Mouse (Mus musculus) intestine, embryonic 15.5 days (tissue): ENCODE data around the gene Kif13a. TPM values are rescaled to one million over a fixed set of nuclear protein-coding genes. Genes with fewer than 3 reads are reported as not detected.

ENCODE experiments used
- ATAC-seq: fragments of 200-750 bp; cut with Nextera tagmentation; 2 replicates; pipeline ENCODE4 v1.8.0; 2017; ENCODE audit warnings: moderate TSS enrichment, moderate library complexity
- H3K27ac ChIP-seq: fragments of 300-500 bp; sonication (generic); 2 replicates; pipeline ENCODE4 v1.5.1; 2015; ENCODE audit warnings: mild to moderate bottlenecking, inconsistent platforms
- H3K27me3 ChIP-seq: fragments of 300-500 bp; sonication (generic); replicated peaks from 2 replicates; pipeline ENCODE4 v1.6.1; 2015; ENCODE audit warnings: inconsistent platforms
- H3K36me3 ChIP-seq: fragments of 300-500 bp; sonication (generic); 2 replicates; pipeline ENCODE4 v1.6.1; 2015; ENCODE audit warnings: inconsistent platforms
- H3K4me1 ChIP-seq: fragments of 300-500 bp; sonication (generic); replicated peaks from 2 replicates; pipeline ENCODE4 v1.6.1; 2015; ENCODE audit warnings: inconsistent platforms
- H3K4me2 ChIP-seq: fragments of 300-500 bp; sonication (generic); replicated peaks from 2 replicates; pipeline ENCODE4 v1.6.1; 2015; ENCODE audit warnings: mild to moderate bottlenecking, inconsistent platforms
- H3K4me3 ChIP-seq: fragments of 300-500 bp; sonication (generic); replicated peaks from 2 replicates; pipeline ENCODE4 v1.5.1; 2015; ENCODE audit warnings: inconsistent platforms
- H3K9ac ChIP-seq: fragments of 300-500 bp; sonication (generic); 2 replicates; pipeline ENCODE4 v1.6.1; 2015; ENCODE audit warnings: inconsistent platforms
- H3K9me3 ChIP-seq: fragments of 300-500 bp; sonication (generic); 2 replicates; pipeline ENCODE4 v1.6.1; 2016; ENCODE audit warnings: inconsistent platforms
- WGBS: fragments of 180-500 bp; shearing (Covaris S2); methylation state at CpG from one replicate; pipeline ENCODE4 v1.1.7; 2015; 5-methylcytosine and 5-hydroxymethylcytosine counted together
- polyA plus RNA-seq: library from polyadenylated mRNA; unstranded; fragments of >200 nt; fragmentation: Nextera tagmentation; extraction: Ambion mirVana; gene quantifications from 2 replicates; pipeline ENCODE4 v1.2.1, GENCODE M21; 2015

The Kif13a gene
- polyA plus RNA-seq, 1 experiment from 2014 or later: 17.0 TPM

DNA sequence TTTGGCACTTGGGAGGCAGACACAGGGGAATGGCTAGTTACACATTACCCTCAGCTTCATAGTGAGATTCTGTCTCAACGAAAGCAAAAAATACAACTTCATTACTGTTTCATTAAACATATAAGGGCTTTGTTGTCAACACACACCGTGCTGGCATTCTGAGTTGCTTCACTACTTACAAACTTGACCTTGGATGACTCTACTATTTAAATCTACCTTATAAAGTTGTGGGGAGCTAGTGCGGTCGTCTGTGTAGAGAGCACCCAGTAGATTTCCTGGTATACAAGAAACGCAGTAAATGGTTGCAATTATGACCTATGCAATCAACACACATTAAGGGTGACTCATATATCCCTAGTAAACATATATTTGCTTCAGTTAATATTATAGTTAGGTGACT lies 201.3 kb downstream of the Kif13a start:
- peak overlapping the region; percentile 99 for H3K4me3 ChIP-seq
- H3K4me1 ChIP-seq: 0 out of 2 replicates have a peak, but pooled peaks cover 7% of the 10 kb centered on the region
- ATAC-seq: peak; percentile 7; the same call in 1 of the 2 replicates
- peak overlapping the region; percentile 40; the same call in 1 of the 2 replicates for H3K27ac ChIP-seq
- no peaks in the 10 kb centered on the region for H3K27me3 ChIP-seq
- no peaks in the 10 kb centered on the region for H3K36me3 ChIP-seq
- no peaks in the 10 kb centered on the region for H3K9me3 ChIP-seq
- 23% methylated on average over 5 of the region's 5 CpGs for WGBS
- peak overlapping the region; percentile 56 for H3K4me2 ChIP-seq
- H3K9ac ChIP-seq: no peak overlapping the region

DNA sequence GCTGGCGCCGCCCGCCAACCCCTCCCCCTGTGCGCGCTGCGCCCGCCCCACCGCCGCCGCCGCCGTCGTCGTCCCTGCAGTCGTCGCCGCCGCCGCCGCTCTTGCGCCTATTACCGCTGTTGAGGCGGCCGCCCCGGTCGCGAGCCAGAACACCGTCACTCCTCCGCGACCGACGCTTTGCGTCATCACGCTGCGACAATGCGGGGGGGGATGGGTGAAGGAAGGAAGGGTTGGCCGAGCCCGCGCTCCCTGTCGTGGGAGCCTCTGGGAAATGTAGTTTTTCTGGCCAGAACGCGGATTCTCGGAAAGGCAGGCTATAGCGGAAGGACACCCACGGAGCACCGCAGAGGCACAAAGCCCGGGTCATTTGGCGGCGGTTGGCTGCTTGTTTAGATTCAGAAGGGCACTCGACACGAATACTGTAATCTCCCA lies 201.8 kb downstream of the Kif13a start, which contains the start of gene Nup153:
Gene Nup153 (minus strand): TSS at position 104 of the 432 bp plus-strand sequence.
- Histone ChIP-seq H3K36me3 (no peaks in the 10 kb centered on the region), H3K4me1 (0 out of 2 replicates have a peak, but pooled peaks cover 7% of the 10 kb centered on the region), H3K4me3 (peak within 1 kb of the TSS; percentile 99), H3K27ac (peak within 1 kb of the TSS; percentile 98), H3K9ac (peak within 1 kb of the TSS; percentile 97), H3K4me2 (peak within 1 kb of the TSS; percentile 64), H3K27me3 (no peaks in the 10 kb centered on the region), H3K9me3 (no peaks in the 10 kb centered on the region)
- ATAC-seq: peak; percentile 94
- under 1% methylated on average over 51 of the region's 51 CpGs for WGBS

DNA sequence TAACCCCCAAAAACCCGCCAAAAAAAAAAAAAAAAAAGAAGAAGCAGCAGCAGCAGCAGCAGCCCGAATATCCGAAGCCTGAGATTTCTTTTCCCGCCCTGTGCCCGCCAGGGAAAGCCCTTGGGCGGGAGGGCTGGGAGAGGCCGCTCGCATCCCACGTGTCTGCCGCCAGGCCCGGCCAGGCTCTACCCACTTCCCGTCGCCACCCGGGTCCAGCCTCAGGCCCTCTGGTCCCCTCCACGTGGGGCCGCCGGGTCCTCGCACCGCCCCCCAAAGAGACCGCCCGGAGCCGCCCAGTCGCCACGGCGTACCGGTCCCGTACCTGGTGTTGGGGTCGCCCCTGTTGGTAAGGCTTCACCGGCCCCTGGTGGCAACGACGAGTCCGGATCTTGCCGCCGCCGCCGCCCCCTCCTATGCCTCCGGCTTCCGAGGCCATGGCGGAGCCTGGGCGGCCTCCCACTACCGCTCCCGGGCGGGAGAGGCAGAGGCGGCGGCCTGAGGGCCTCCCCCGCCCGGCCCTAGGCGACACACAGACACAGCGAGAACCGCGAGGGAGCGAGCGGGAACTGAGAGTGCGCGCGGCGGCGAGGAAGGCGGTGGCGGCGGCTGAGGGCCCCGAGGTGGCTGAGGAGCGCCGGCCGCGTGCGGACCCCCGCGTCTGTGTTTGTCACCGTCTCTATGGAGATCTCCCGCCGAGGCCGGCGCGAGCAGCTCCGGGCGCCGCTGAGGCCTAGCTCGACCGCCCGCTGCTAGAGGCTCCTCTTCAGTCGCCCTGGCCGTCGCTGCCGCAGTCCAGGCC lies 202.4 kb downstream of the Kif13a start:
- peak overlapping the region; percentile 97 for H3K9ac ChIP-seq
- no peaks in the 10 kb centered on the region for H3K36me3 ChIP-seq
- 0 out of 2 replicates have a peak, but pooled peaks cover 7% of the 10 kb centered on the region for H3K4me1 ChIP-seq
- H3K27ac ChIP-seq: peak overlapping the region; percentile 98
- peak; percentile 84 for ATAC-seq
- peak overlapping the region; percentile 64 for H3K4me2 ChIP-seq
- H3K27me3 ChIP-seq: no peaks in the 10 kb centered on the region
- peak overlapping the region; percentile 99 for H3K4me3 ChIP-seq
- WGBS: under 1% methylated on average over 85 of the region's 85 CpGs
- H3K9me3 ChIP-seq: no peaks in the 10 kb centered on the region

DNA sequence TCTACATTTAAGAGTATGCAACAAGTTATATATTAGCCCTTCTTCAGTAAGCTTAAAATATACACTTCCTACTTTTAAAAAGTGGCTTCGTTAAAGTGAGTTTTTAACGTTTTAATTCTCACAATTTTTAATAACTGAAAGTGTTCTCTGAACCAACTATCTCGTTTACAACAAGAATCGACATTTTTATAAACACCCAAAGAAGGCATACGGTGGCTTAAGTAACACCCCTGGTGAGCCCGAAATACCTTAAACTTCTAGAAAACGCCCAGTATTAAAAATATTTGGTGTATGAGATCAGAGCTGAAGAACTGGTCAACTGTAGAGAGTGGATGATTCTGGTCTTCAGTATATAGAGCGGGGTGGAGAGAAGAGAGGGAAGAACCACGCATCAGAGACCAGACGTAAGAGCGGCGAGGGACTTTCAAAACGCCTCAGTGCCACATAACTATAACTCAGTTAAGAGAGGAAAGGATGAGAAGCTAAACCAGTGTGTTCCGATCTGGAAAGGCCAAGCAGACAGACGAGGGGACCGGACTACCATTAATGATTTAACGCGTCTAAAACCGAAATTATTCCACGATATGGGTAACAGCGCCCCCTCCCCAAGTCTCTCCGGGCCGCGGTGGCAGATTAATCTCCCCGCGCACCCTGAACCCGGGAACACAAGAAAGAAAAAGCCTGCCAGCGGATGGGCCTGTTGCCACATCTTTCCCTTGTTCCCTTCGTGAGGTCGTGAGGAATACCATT lies 203.2 kb downstream of the Kif13a start:
- peak overlapping the region; percentile 98 for H3K27ac ChIP-seq
- ATAC-seq: no peak
- 0 out of 2 replicates have a peak, but pooled peaks cover 7% of the 10 kb centered on the region for H3K4me1 ChIP-seq
- peak overlapping the region; percentile 97 for H3K9ac ChIP-seq
- WGBS: under 1% methylated on average over 30 of the region's 30 CpGs
- peak overlapping the region; percentile 64 for H3K4me2 ChIP-seq
- no peaks in the 10 kb centered on the region for H3K36me3 ChIP-seq
- no peaks in the 10 kb centered on the region for H3K9me3 ChIP-seq
- peak overlapping the region; percentile 99 for H3K4me3 ChIP-seq
- no peaks in the 10 kb centered on the region for H3K27me3 ChIP-seq

DNA sequence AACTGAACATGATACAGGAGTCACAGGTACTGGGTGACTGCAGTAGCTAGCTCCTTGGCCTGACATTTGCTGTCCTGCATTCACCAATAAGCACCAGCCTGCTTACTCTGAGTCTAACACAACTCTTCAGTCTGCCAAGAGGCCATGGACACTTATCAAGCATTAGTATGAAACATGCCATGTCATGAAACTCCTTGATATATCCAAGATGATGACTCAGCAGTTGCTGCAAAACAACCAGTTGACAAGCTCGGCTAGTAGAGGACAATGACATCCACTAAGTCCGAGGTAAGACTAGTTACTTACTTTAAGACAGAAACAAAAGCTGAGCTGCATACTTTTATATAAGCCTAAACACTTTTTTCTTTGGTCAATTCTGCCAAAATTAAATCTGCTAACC lies 204.4 kb downstream of the Kif13a start:
- peak overlapping the region; percentile 28 for H3K4me2 ChIP-seq
- H3K27ac ChIP-seq: no peak overlapping the region
- no peak overlapping the region for H3K4me3 ChIP-seq
- H3K9ac ChIP-seq: no peak overlapping the region
- 0 out of 2 replicates have a peak, but pooled peaks cover 7% of the 10 kb centered on the region for H3K4me1 ChIP-seq
- 22% methylated on average over 2 of the region's 2 CpGs for WGBS
- no peaks in the 10 kb centered on the region for H3K36me3 ChIP-seq
- no peak for ATAC-seq
- no peaks in the 10 kb centered on the region for H3K9me3 ChIP-seq
- no peaks in the 10 kb centered on the region for H3K27me3 ChIP-seq

DNA sequence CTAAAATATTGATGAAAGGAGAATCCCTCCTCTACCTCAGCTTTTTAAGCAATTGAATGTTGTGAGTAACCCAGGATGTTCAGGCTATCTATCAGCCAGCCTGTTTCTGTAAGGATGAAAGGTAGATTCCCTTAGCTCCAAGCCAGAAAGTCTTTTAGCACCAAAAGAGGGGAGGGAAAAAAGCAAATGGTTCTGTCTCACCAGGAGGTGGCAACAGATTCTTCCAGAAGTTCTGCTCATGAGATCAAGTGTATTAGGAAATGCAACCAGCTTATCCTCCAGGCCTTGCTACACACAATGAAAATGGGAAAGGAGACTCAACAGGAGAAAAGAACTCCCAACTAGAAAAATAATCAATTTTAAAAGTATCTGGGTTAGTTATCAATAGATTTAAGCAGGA lies 205.3 kb downstream of the Kif13a start:
- no peak for ATAC-seq
- Histone ChIP-seq H3K36me3 (no peaks in the 10 kb centered on the region), H3K9me3 (no peaks in the 10 kb centered on the region), H3K9ac (no peak overlapping the region), H3K4me3 (no peak overlapping the region), H3K27ac (no peak overlapping the region), H3K27me3 (no peaks in the 10 kb centered on the region), H3K4me2 (no peak overlapping the region), H3K4me1 (0 out of 2 replicates have a peak, but pooled peaks cover 7% of the 10 kb centered on the region)

DNA sequence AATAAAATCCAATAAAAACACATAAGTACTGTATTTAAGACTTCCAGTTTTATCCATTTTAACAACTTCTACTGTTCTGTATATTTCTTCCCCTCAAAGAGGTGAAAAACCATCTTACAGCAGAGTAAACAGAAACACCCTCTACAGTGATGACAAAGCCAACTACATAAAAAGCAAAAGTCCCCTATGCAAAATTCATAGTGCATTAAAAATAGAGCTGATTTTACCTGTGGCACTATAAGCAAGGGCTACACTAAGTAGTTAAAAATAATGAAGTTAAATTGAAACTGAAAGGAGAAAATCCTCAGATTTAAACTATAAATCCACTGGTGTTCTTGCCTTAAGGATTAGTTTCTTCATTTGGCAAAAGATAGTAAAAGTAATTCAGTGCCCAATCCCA lies 208.7 kb downstream of the Kif13a start:
- no peak overlapping the region for H3K27ac ChIP-seq
- no peak for ATAC-seq
- no peak overlapping the region for H3K4me2 ChIP-seq
- H3K36me3 ChIP-seq: no peaks in the 10 kb centered on the region
- H3K4me1 ChIP-seq: 0 out of 2 replicates have a peak, but pooled peaks cover 7% of the 10 kb centered on the region
- H3K9ac ChIP-seq: no peak overlapping the region
- no peaks in the 10 kb centered on the region for H3K9me3 ChIP-seq
- no peaks in the 10 kb centered on the region for H3K27me3 ChIP-seq
- no peak overlapping the region for H3K4me3 ChIP-seq

DNA sequence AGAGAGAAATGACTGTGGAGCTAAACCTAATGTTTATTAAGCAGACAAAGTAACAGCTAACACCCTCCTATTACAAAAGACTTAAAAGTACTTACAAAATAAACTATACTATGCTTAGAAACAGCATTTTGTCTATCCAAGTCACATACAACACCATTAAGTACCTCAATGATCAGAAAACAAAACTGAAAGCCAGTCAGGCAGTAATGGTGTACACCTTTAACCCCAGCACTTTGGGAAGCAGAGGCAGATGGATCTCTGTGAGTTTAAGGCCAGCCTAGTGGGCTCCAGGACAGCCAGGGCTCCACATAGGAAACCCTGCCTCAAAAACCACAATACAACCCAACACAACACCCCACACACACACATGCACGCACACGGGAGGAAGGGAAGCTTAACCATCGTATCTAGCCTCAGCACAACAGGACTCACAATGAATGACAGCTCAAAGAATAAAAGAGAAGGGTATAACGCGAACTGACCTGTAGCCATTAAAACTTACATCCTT lies 210.7 kb downstream of the Kif13a start:
- Histone ChIP-seq H3K9ac (no peak overlapping the region), H3K4me2 (no peak overlapping the region), H3K9me3 (no peaks in the 10 kb centered on the region), H3K36me3 (0 out of 2 replicates have a peak, but pooled peaks cover 2% of the 10 kb centered on the region), H3K27ac (no peak overlapping the region), H3K4me3 (no peak overlapping the region), H3K4me1 (no peaks in the 10 kb centered on the region), H3K27me3 (no peaks in the 10 kb centered on the region)
- 80% methylated on average over 5 of the region's 5 CpGs for WGBS
- ATAC-seq: no peak

DNA sequence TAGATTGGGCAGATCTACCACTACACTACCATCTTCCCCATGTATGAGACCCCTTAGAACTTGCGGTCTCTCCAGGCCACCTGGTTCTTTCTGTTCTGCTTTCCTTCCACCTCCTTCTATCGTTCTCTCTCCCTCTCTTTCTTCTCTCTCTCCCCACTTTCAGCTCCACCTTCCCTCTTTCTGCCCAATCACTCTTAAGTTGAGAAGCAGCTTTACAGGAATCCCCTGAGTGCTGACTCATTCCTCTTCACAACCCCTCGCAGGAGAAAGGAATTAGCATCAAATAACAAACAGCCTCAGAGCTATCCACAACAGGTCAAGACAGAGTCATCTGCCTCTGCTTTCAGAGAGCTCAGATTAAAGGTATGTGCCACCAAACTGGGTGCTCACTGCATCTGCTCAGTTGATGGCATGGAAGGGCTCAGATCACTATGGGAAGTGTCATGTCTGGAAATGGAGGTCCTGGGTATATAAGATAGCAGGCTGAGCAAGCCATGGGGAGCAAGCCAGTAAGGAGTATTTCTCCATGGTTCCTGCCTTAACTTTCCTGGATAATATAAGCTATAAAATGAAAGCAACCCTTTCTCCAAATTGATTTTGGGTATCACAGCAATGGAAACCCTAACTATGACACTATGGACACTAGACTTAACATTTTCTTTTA lies 213.6 kb downstream of the Kif13a start:
- no peak for ATAC-seq
- Histone ChIP-seq H3K27ac (no peak overlapping the region), H3K4me3 (no peak overlapping the region), H3K36me3 (0 out of 2 replicates have a peak, but pooled peaks cover 5% of the 10 kb centered on the region), H3K27me3 (no peaks in the 10 kb centered on the region), H3K4me1 (no peaks in the 10 kb centered on the region), H3K9ac (no peak overlapping the region), H3K9me3 (no peaks in the 10 kb centered on the region), H3K4me2 (no peak overlapping the region)
- 68% methylated on average over 3 of the region's 3 CpGs for WGBS

DNA sequence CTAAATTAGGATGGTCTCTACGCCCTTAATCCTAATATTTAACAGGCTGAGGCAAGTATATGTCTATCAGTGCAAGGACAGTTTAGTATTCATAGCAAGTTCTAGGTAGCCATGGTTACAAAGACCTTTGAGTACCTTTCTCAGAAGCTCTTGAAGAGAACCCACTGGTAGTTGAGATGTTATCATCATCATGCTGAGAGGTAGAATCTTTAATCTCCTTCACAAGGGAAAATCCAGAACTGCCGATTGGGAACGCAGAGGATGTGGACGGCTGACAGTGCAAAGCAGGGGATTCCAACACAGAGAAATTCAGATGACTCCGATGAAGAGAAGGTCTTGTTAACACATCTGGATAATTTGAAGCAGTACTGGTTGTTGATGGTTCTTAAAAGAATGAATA lies 216.2 kb downstream of the Kif13a start:
- 93% methylated on average over 5 of the region's 5 CpGs for WGBS
- no peak overlapping the region for H3K9ac ChIP-seq
- no peak overlapping the region for H3K27ac ChIP-seq
- H3K4me2 ChIP-seq: no peak overlapping the region
- no peaks in the 10 kb centered on the region for H3K9me3 ChIP-seq
- no peaks in the 10 kb centered on the region for H3K4me1 ChIP-seq
- ATAC-seq: no peak
- no peaks in the 10 kb centered on the region for H3K27me3 ChIP-seq
- H3K36me3 ChIP-seq: peaks cover 7% of the 10 kb centered on the region; the same call in 1 of the 2 replicates
- no peak overlapping the region for H3K4me3 ChIP-seq

DNA sequence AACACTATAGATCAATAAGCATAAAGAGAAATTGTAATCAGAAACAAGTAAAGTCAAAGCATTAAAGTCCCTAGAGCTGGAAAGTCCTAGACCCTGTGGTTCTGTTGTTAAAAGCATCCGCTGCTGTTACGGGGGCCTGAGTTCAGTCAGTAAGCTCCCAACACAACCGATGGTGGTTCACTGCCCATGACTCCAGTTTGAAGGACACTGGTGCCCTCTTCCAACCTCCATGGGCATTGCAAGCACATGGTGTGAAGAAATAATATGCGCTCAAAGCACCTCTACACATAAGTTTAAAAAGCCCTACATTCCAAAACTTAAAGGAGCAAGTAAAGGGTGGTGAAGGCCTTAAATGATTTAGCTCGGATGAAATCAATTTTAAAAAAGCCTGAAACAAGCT lies 226.5 kb downstream of the Kif13a start:
- Histone ChIP-seq H3K4me2 (no peak overlapping the region), H3K36me3 (no peaks in the 10 kb centered on the region; the same call in 1 of the 2 replicates), H3K9me3 (no peaks in the 10 kb centered on the region), H3K4me3 (no peak overlapping the region), H3K27ac (no peak overlapping the region), H3K9ac (no peak overlapping the region), H3K4me1 (no peaks in the 10 kb centered on the region), H3K27me3 (no peaks in the 10 kb centered on the region)
- no peak for ATAC-seq
- WGBS: 82% methylated on average over 5 of the region's 5 CpGs

DNA sequence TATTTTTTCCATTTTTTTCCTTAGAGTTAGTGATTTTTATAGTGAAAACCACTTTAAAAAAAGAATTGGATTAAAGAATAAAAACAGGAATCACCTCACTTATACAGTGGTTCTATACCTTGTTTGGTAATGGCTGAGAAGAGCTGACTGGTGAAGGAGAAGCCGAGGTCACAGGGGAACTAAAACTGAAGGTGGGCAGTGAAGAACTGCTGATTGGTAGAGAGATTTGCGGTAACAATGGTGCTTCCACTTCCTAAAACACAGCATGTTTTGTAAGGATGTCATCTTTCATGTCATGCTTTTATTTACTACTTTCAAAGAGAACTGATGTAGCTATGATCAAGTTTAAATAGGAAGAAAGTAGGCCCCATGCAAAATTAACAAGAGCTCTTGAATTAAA lies 228.2 kb downstream of the Kif13a start:
- no peak overlapping the region for H3K4me2 ChIP-seq
- H3K27me3 ChIP-seq: no peaks in the 10 kb centered on the region
- no peak for ATAC-seq
- 93% methylated on average over 2 of the region's 2 CpGs for WGBS
- H3K4me1 ChIP-seq: no peaks in the 10 kb centered on the region
- H3K27ac ChIP-seq: no peak overlapping the region
- no peaks in the 10 kb centered on the region; the same call in 1 of the 2 replicates for H3K36me3 ChIP-seq
- no peak overlapping the region for H3K4me3 ChIP-seq
- no peaks in the 10 kb centered on the region for H3K9me3 ChIP-seq
- H3K9ac ChIP-seq: no peak overlapping the region
